Comparison of ENCODE assay signal across 9 mouse cellular contexts in the genomic region with DNA sequence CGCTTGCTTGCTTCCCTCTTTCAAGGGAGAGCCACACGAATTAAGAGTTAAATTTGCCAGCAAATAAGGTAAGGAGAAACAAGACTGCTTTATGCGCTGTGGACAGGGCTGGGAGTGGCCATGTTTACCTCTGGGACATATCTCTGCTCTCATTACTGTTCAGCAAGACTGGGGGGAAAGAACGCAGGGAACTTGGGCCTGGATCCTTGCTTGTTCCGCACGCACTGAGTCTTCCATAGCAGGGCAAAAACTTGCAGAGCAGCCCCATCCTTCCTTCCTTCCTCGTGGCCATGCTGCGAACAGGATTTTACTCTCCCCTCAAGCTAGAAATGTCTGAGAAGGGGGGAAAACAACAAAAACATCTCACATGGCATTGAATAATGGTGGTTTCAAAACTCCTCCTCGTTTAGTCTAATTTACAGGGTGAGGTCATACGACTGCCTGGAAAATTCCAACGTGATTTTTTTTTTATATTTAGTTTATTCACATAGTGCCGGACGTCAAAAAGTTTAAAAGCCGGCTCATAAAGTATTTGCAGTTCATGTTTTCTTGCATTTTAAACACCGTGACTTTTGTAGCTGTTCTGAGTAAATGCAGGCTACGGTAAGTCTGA. TPM values are rescaled to one million over a fixed set of nuclear protein-coding genes. Genes with fewer than 3 reads are reported as not detected.
DNase-seq lines count a peak whose midpoint lies in the region; ATAC-seq and TF ChIP-seq lines count a peak whose summit lies in the region.
"Had no signal": no experiment of that assay in that cellular context is flagged by ENCODE, and none has a peak within 500 bp of the region (broad histone marks: within the 10 kb centered on the region; RNA-seq: fewer than 3 reads in every experiment).

No protein-coding gene starts in this region.

- no peaks in the 10 kb centered on the region for H3K9me3 ChIP-seq in heart, embryonic 11.5 days (replicated peaks; ENCODE audit: control insufficient read depth, low read length)
- no peaks in the 10 kb centered on the region for H3K9me3 ChIP-seq in limb, embryonic 11.5 days (ENCODE audit: control insufficient read depth, low read length)
- H3K9me3 ChIP-seq: liver, embryonic 13.5 days had no signal

- intact Hi-C loops in heart, adult 2 months (cut with DNase I) = loop anchor here (2.0 kb wide), 2 partner anchors 40 to 56 kb away; no protein-coding TSS in a partner anchor

- peak overlapping the region; percentile 50 for H3K9ac ChIP-seq in heart, adult 2 months (ENCODE audit: low read depth, low read length)
- H3K9ac ChIP-seq in heart, embryonic 11.5 days (ENCODE audit: low read depth, low read length) = peak overlapping the region; percentile 69
- no peak overlapping the region for H3K9ac ChIP-seq in limb, embryonic 11.5 days (ENCODE audit: low read length)
- H3K9ac ChIP-seq: liver, embryonic 13.5 days had no signal

- TF ChIP-seq POLR2A in heart, adult 2 months (IDR thresholded peaks at IDR 0.05; ENCODE audit: insufficient read depth, low read depth, low read length) = peak; percentile 34; the same call in 1 of the 2 replicates

- TF ChIP-seq CTCF in heart, adult 2 months (IDR thresholded peaks at IDR 0.05) = no peak
- no peak for TF ChIP-seq CTCF in C2C12 (IDR thresholded peaks at IDR 0.05; ENCODE audit: control insufficient read depth, insufficient read depth, insufficient read length)

- peak; percentile 56 to 66 for DNase-seq in heart, adult 2 months
- DNase-seq in heart, adult 8-10 months (ENCODE audit: low spot score) = no peak
- no peak for DNase-seq in limb, embryonic 11.5 days (ENCODE audit: low spot score)
- no peak for DNase-seq in B cell, adult 2 months
- no peak for DNase-seq in frontal cortex, postnatal 25 days (ENCODE audit: low spot score in 2 of 2)
- DNase-seq: liver, embryonic 13.5 days had no signal

- peak overlapping the region; percentile 29 for H3K4me2 ChIP-seq in heart, embryonic 11.5 days
- H3K4me2 ChIP-seq in limb, embryonic 11.5 days (ENCODE audit: low read depth, severe bottlenecking) = no peak overlapping the region
- H3K4me2 ChIP-seq: liver, embryonic 13.5 days had no signal

- peaks cover 60% of the 10 kb centered on the region for H3K79me3 ChIP-seq in C2C12 (ENCODE audit: low read depth)

- peak overlapping the region; percentile 90 for H3K27ac ChIP-seq in heart, adult 2 months
- peak overlapping the region; percentile 83 for H3K27ac ChIP-seq in heart, embryonic 11.5 days (ENCODE audit: low read depth, low read length)
- peak overlapping the region; percentile 23; the same call in 1 of the 2 replicates for H3K27ac ChIP-seq in limb, embryonic 11.5 days (replicated peaks; ENCODE audit: low read depth, low read length)
- H3K27ac ChIP-seq: liver, embryonic 13.5 days had no signal

- H3K4me1 ChIP-seq in heart, adult 2 months (ENCODE audit: control insufficient read depth, insufficient read depth, low read length) = peaks cover 48% of the 10 kb centered on the region
- H3K4me1 ChIP-seq in heart, embryonic 11.5 days (ENCODE audit: control insufficient read depth, insufficient read depth, low read length) = peaks cover 68% of the 10 kb centered on the region
- H3K4me1 ChIP-seq in limb, embryonic 11.5 days (ENCODE audit: control insufficient read depth, insufficient read depth, low read length) = peaks cover 23% of the 10 kb centered on the region

- no peaks in the 10 kb centered on the region for H3K27me3 ChIP-seq in heart, adult 2 months (ENCODE audit: control insufficient read depth, insufficient read depth, low read length)
- H3K27me3 ChIP-seq in C2C12 (ENCODE audit: control insufficient read depth, insufficient read depth, insufficient read length) = no peaks in the 10 kb centered on the region
- no peaks in the 10 kb centered on the region for H3K27me3 ChIP-seq in heart, embryonic 11.5 days (ENCODE audit: control insufficient read depth, insufficient read depth, low read length)
- H3K27me3 ChIP-seq in limb, embryonic 11.5 days (ENCODE audit: control insufficient read depth, insufficient read depth, low read length) = no peaks in the 10 kb centered on the region
- H3K27me3 ChIP-seq: liver, embryonic 13.5 days had no signal

- ATAC-seq in heart, embryonic 11.5 days (replicated peaks; ENCODE audit: insufficient number of reproducible peaks, low FRiP score, low TSS enrichment) = no peak
- 0 out of 2 replicates have a peak, but pooled peaks have one; percentile 38 for ATAC-seq in limb, embryonic 11.5 days (ENCODE audit: insufficient number of reproducible peaks, low FRiP score, low TSS enrichment, low read depth)
- ATAC-seq in frontal cortex, adult (ENCODE audit: low TSS enrichment) = no peak

- peak overlapping the region; percentile 63 for H3ac ChIP-seq in C2C12 (ENCODE audit: control insufficient read depth, insufficient read length, low read depth)

- H3K4me3 ChIP-seq in heart, adult 2 months = peak overlapping the region; percentile 28
- H3K4me3 ChIP-seq in C2C12 (ENCODE audit: insufficient read depth, poor library complexity, severe bottlenecking) = peak overlapping the region; percentile 28
- H3K4me3 ChIP-seq in heart, embryonic 11.5 days (ENCODE audit: low read depth, low read length) = no peak overlapping the region
- no peak overlapping the region for H3K4me3 ChIP-seq in limb, embryonic 11.5 days (ENCODE audit: low read depth, low read length)
- H3K4me3 ChIP-seq: liver, embryonic 13.5 days had no signal

- TF ChIP-seq EP300 in heart, adult 2 months (IDR thresholded peaks at IDR 0.05; ENCODE audit: insufficient read depth, low read depth, low read length) = no peak

- H3K36me3 ChIP-seq in heart, adult 2 months (ENCODE audit: control insufficient read depth, insufficient read depth, low read length) = peaks cover 66% of the 10 kb centered on the region
- peaks cover 7% of the 10 kb centered on the region for H3K36me3 ChIP-seq in C2C12 (ENCODE audit: control insufficient read depth, insufficient read depth)
- no peaks in the 10 kb centered on the region for H3K36me3 ChIP-seq in heart, embryonic 11.5 days (ENCODE audit: control insufficient read depth, insufficient read depth, low read length)
- no peaks in the 10 kb centered on the region for H3K36me3 ChIP-seq in limb, embryonic 11.5 days (ENCODE audit: control insufficient read depth, insufficient read depth, low read length)
- H3K36me3 ChIP-seq: liver, embryonic 13.5 days had no signal

- peaks cover 7% of the 10 kb centered on the region; the same call in 1 of the 2 replicates for H3K79me2 ChIP-seq in heart, adult 2 months (replicated peaks; ENCODE audit: control insufficient read depth, insufficient read depth, low read length)
- H3K79me2 ChIP-seq in C2C12 (ENCODE audit: control insufficient read depth, insufficient read depth) = peaks cover 93% of the 10 kb centered on the region

- WGBS in heart, adult 2 months = 7% methylated on average over 16 of the region's 16 CpGs
- 37% methylated on average over 16 of the region's 16 CpGs for WGBS in heart, embryonic 11.5 days (ENCODE audit: insufficient replicate concordance)
- 42% methylated on average over 16 of the region's 16 CpGs for WGBS in limb, embryonic 11.5 days

TF ChIP-seq in C2C12, 6 proteins besides CTCF, POLR2A, EP300 and RAD21:
- peak; percentile 18 for TF ChIP-seq MAX (IDR thresholded peaks at IDR 0.05)
- no peak for TF ChIP-seq FOSL1 (IDR thresholded peaks at IDR 0.05; ENCODE audit: insufficient read depth, low read length, poor library complexity, severe bottlenecking)
- no peak for TF ChIP-seq MYOG (IDR thresholded peaks at IDR 0.05; ENCODE audit: control insufficient read depth, extremely low read depth, insufficient read length)
- TF ChIP-seq CEBPB (IDR thresholded peaks at IDR 0.05; ENCODE audit: low read depth) = no peak
- no peak for TF ChIP-seq MYOD1 (IDR thresholded peaks at IDR 0.05; ENCODE audit: control insufficient read depth, insufficient read length, low read depth)

RNA-seq across cellular contexts. Expression of gene Mbnl2, which starts 21.8 kb away (rescaled TPM):
- total RNA-seq in heart, adult 2 months (2021) = 100 to 1,000 TPM; 221 to 258 TPM
- polyA plus RNA-seq in heart, adult 2 months (2012; rRNA removed) = 91.1 and 133 TPM in 2 replicates
- total RNA-seq in heart, adult 8-10 months (2022) = 100 to 1,000 TPM; 236 to 260 (median 252) TPM
- 42.1 TPM for polyA plus RNA-seq in C2C12 (2012; fragmentation: generic; extraction: Trizol)
- 107 and 126 TPM in 2 replicates for polyA plus RNA-seq in heart, embryonic 11.5 days (2014; fragmentation: Nextera tagmentation; extraction: Ambion mirVana)
- polyA plus RNA-seq in limb, embryonic 11.5 days (2014; fragmentation: Nextera tagmentation; extraction: Ambion mirVana) = 62.1 and 64.9 TPM in 2 replicates

Comparison
In these comparisons a context has a peak if more than half of its experiments do, and no peak if none do; other contexts are left out.
1. DNase-seq: peak in heart, adult 2 months (2 of 2); none in heart, adult 8-10 months (single experiment), limb, embryonic 11.5 days (single experiment), B cell, adult 2 months (0 of 2) and frontal cortex, postnatal 25 days (0 of 2).
2. H3K4me3 ChIP-seq: peak in heart, adult 2 months (single experiment) and C2C12 (single experiment); none in heart, embryonic 11.5 days (single experiment) and limb, embryonic 11.5 days (single experiment).
3. H3K27ac ChIP-seq: peak in every context shown above with its lines; median percentile 90 in heart, adult 2 months; 83 in heart, embryonic 11.5 days; 23 in limb, embryonic 11.5 days.